ENCODE assay signal across 8 mouse cellular contexts in genomic region chr14:72710341-72711027, GRCm38 (mm10). TPM values are rescaled to one million over a fixed set of nuclear protein-coding genes. Genes with fewer than 3 reads are reported as not detected.
DNase-seq lines count a peak whose midpoint lies in the region; ATAC-seq and TF ChIP-seq lines count a peak whose summit lies in the region.

No protein-coding gene starts in this region.

- H3K27me3 ChIP-seq in intestine, embryonic 16.5 days (replicated peaks; ENCODE audit: control insufficient read depth, insufficient read depth, low read length), result no peaks in the 10 kb centered on the region
- H3K27me3 ChIP-seq in midbrain, embryonic 14.5 days (ENCODE audit: control insufficient read depth, insufficient read depth, low read length), result peaks cover 8% of the 10 kb centered on the region; the same call in 1 of the 2 replicates
- no peaks in the 10 kb centered on the region for H3K27me3 ChIP-seq in testis, adult 2 months (ENCODE audit: control insufficient read depth, insufficient read depth, low read length)

- 0 out of 2 replicates have a peak, but pooled peaks cover 5% of the 10 kb centered on the region for H3K4me1 ChIP-seq in intestine, embryonic 16.5 days (ENCODE audit: control insufficient read depth, insufficient read depth, low read length)
- H3K4me1 ChIP-seq in midbrain, embryonic 14.5 days (ENCODE audit: control insufficient read depth, insufficient read depth, low read length), result 0 out of 2 replicates have a peak, but pooled peaks cover 7% of the 10 kb centered on the region
- H3K4me1 ChIP-seq in testis, adult 2 months (ENCODE audit: control insufficient read depth, insufficient read depth, low read length), result no peaks in the 10 kb centered on the region

- peak; percentile 40 for DNase-seq in urinary bladder, postnatal 14 days (ENCODE audit: low spot score)
- DNase-seq in urinary bladder, postnatal 10 days (ENCODE audit: low spot score), result no peak
- DNase-seq in c-Kit-positive CD71-positive TER-119-negative erythroid progenitor cells, embryonic 14.5 days (ENCODE audit: low read depth), result peak; percentile 20
- DNase-seq in liver, result peak; percentile 23
- DNase-seq in midbrain, embryonic 14.5 days, result peak; percentile 75

- ATAC-seq in granulocyte monocyte progenitor cell, adult 5-6 weeks (replicated peaks; ENCODE audit: poor library complexity, severe bottlenecking), result peak; percentile 38
- peak; percentile 47 for ATAC-seq in intestine, embryonic 16.5 days
- no peak; the same call in none of the 2 replicates for ATAC-seq in midbrain, embryonic 14.5 days (ENCODE audit: low FRiP score, low TSS enrichment)

- no peaks in the 10 kb centered on the region for H3K36me3 ChIP-seq in intestine, embryonic 16.5 days (ENCODE audit: control insufficient read depth, insufficient read depth, low read length)
- H3K36me3 ChIP-seq in midbrain, embryonic 14.5 days (ENCODE audit: control insufficient read depth, insufficient read depth, low read length), result no peaks in the 10 kb centered on the region
- no peaks in the 10 kb centered on the region for H3K36me3 ChIP-seq in testis, adult 2 months (ENCODE audit: control insufficient read depth, insufficient read depth, low read length)

- peak overlapping the region; percentile 49 for H3K4me2 ChIP-seq in intestine, embryonic 16.5 days (ENCODE audit: low read depth, low read length)
- H3K4me2 ChIP-seq in midbrain, embryonic 14.5 days (ENCODE audit: low read length), result peak overlapping the region; percentile 71

- 2% methylated on average over 38 of the region's 38 CpGs for WGBS in intestine, embryonic 16.5 days
- WGBS in midbrain, embryonic 14.5 days, result 1% methylated on average over 38 of the region's 38 CpGs

- H3K27ac ChIP-seq in intestine, embryonic 16.5 days (ENCODE audit: low read length), result peak overlapping the region; percentile 94
- H3K27ac ChIP-seq in midbrain, embryonic 14.5 days (replicated peaks; ENCODE audit: low read depth, low read length), result peak overlapping the region; percentile 87
- peak overlapping the region; percentile 94 for H3K27ac ChIP-seq in testis, adult 2 months (ENCODE audit: control insufficient read depth, insufficient read depth, low read depth, low read length)

- no peak for TF ChIP-seq CTCF in testis, adult 2 months (IDR thresholded peaks at IDR 0.05; ENCODE audit: control insufficient read depth, insufficient read depth, insufficient replicate concordance, low read depth, low read length)

- H3K4me3 ChIP-seq in intestine, embryonic 16.5 days (ENCODE audit: low read length), result peak overlapping the region; percentile 93
- H3K4me3 ChIP-seq in midbrain, embryonic 14.5 days (replicated peaks; ENCODE audit: low read depth, low read length), result peak overlapping the region; percentile 70
- peak overlapping the region; percentile 90 for H3K4me3 ChIP-seq in testis, adult 2 months (ENCODE audit: control insufficient read depth, low read depth, low read length)

- no peak for TF ChIP-seq POLR2A in testis, adult 2 months (IDR thresholded peaks at IDR 0.05; ENCODE audit: control insufficient read depth, low read depth, low read length)

- H3K9me3 ChIP-seq in intestine, embryonic 16.5 days (ENCODE audit: control insufficient read depth, low read length), result no peaks in the 10 kb centered on the region
- no peaks in the 10 kb centered on the region for H3K9me3 ChIP-seq in midbrain, embryonic 14.5 days (ENCODE audit: control insufficient read depth, low read length)

- peak overlapping the region; percentile 97 for H3K9ac ChIP-seq in intestine, embryonic 16.5 days (ENCODE audit: low read depth, low read length)
- peak overlapping the region; percentile 87 for H3K9ac ChIP-seq in midbrain, embryonic 14.5 days (replicated peaks; ENCODE audit: low read length)

RNA-seq across cellular contexts. Expression of gene Fndc3a, which starts 0.7 kb away (rescaled TPM):
- 55.4 and 60.0 TPM in 2 replicates for total RNA-seq in granulocyte monocyte progenitor cell, adult 5-6 weeks (2014; fragmentation: Nextera tagmentation)
- 46.7 and 54.3 TPM in 2 replicates for total RNA-seq in granulocyte monocyte progenitor cell, adult 5-6 weeks (2017)
- polyA plus RNA-seq in intestine, embryonic 16.5 days (2015; fragmentation: Nextera tagmentation; extraction: Ambion mirVana), result 41.6 and 42.4 TPM in 2 replicates
- polyA plus RNA-seq in midbrain, embryonic 14.5 days (2014; fragmentation: Nextera tagmentation; extraction: Ambion mirVana), result 44.9 and 48.7 TPM in 2 replicates
- polyA plus RNA-seq in testis, adult 2 months (2012; rRNA removed), result 93.4 and 95.2 TPM in 2 replicates
